Mouse (Mus musculus) hindbrain, embryonic 12.5 days (tissue): ENCODE measurements around the gene Zbed6. TPM values are rescaled to one million over a fixed set of nuclear protein-coding genes. Genes with fewer than 3 reads are reported as not detected.
"Not testable (repeated sequence)": the region's sequence is repeated elsewhere in the genome, so short reads cannot be mapped to it uniquely, and the experiment has no call there.

Experiments
- ATAC-seq: fragments of 200-750 bp; cut with Nextera tagmentation; 2 replicates; pipeline ENCODE4 v1.8.0; 2017; ENCODE audit warnings: moderate TSS enrichment; ENCODE audit not compliant: low FRiP score
- H3K27ac ChIP-seq: fragments of 300-500 bp; sonication (generic); 2 replicates; pipeline ENCODE4 v1.5.1; 2016; ENCODE audit warnings: mild to moderate bottlenecking
- H3K27me3 ChIP-seq: fragments of 300-500 bp; sonication (generic); 2 replicates; pipeline ENCODE4 v1.6.1; 2016; ENCODE audit warnings: mild to moderate bottlenecking
- H3K36me3 ChIP-seq: fragments of 300-500 bp; sonication (generic); 2 replicates; pipeline ENCODE4 v1.6.1; 2016; ENCODE audit warnings: mild to moderate bottlenecking
- H3K4me1 ChIP-seq: fragments of 300-500 bp; sonication (generic); 2 replicates; pipeline ENCODE4 v1.6.1; 2016
- H3K4me2 ChIP-seq: fragments of 300-500 bp; sonication (generic); replicated peaks from 2 replicates; pipeline ENCODE4 v1.6.1; 2016; ENCODE audit warnings: mild to moderate bottlenecking
- H3K4me3 ChIP-seq: fragments of 300-500 bp; sonication (generic); 2 replicates; pipeline ENCODE4 v1.5.1; 2016; ENCODE audit warnings: mild to moderate bottlenecking
- H3K9ac ChIP-seq: fragments of 300-500 bp; sonication (generic); 2 replicates; pipeline ENCODE4 v1.6.1; 2016; ENCODE audit warnings: mild to moderate bottlenecking, moderate library complexity
- H3K9me3 ChIP-seq: fragments of 300-500 bp; sonication (generic); replicated peaks from 2 replicates; pipeline ENCODE4 v1.6.1; 2016; ENCODE audit warnings: mild to moderate bottlenecking
- WGBS: fragments of 180-500 bp; shearing (Covaris S2); methylation state at CpG from one replicate; pipeline ENCODE4 v1.1.7; 2016; 5-methylcytosine and 5-hydroxymethylcytosine counted together
- polyA plus RNA-seq: library from polyadenylated mRNA; unstranded; fragments of >200 nt; fragmentation: Nextera tagmentation; extraction: Ambion mirVana; gene quantifications from 2 replicates; pipeline ENCODE4 v1.2.1, GENCODE M21; 2016

Gene Zbed6
- polyA plus RNA-seq, 1 experiment from 2014 or later: not detected

DNA sequence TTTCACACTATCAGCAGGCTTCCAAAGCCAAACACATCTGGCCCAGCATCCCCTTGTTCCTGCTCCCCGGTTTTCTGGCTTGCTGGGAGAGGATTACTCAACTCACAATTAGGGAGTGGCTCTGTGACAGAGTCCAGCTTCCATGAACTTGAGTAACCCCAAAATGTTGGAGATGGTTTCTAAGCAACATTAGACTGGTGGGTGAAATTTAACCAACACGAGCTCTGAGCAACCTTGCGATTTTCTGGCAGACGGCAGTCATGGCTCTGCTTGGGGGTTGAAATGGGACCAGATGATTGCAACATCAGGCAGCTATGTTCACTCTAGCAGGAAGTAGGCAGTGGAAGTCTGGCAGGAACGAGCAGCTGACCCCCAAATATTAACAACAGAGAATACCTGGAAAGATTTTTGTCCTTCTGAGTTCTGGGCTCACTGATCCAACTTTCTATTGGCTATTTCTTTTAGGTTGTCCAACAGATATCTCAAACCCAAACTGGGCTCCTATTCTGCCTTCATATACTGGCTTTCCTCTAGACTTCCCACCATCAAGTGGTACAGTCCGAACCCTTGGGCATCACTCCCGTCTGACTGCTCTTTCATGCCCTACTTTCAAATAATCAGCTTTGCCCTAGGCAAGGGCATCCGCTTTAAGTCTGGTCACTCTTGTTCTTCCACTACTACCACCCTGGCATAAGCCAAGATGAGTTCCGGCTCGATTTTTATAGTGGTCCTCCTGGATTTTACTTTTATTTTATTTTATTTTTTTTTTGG is 25.2 kb upstream of the Zbed6 start:
- Histone ChIP-seq H3K27me3 (no peaks in the 10 kb centered on the region), H3K9me3 (no peaks in the 10 kb centered on the region), H3K4me2 (no peak overlapping the region), H3K4me3 (no peak overlapping the region), H3K27ac (no peak overlapping the region), H3K4me1 (no peaks in the 10 kb centered on the region), H3K9ac (no peak overlapping the region), H3K36me3 (no peaks in the 10 kb centered on the region)
- WGBS: 82% methylated on average over 10 of the region's 10 CpGs
- ATAC-seq: no peak

DNA sequence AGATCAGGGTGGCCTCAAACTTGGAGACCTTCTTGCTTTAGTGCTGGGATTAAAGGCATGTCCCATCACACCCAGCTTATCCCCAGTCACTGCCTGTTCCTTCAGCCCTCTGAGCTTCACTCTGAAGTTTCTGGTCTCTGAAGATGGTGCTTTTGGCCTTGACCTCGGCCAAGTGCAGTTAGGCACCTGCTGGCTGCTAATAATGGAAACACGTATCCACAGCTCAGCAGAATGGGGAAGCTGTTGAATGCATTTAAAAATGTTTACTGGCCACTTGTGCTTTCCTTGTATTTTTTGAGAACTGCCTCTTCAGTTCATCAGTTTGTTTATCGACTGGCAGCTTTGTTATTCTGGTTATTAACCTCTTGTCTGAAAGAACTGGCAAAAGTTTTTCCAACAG is 11.1 kb upstream of the Zbed6 start:
- H3K4me3 ChIP-seq: no peak overlapping the region
- no peaks in the 10 kb centered on the region for H3K27me3 ChIP-seq
- H3K9me3 ChIP-seq: no peaks in the 10 kb centered on the region
- no peak overlapping the region for H3K9ac ChIP-seq
- H3K4me1 ChIP-seq: no peaks in the 10 kb centered on the region
- no peaks in the 10 kb centered on the region for H3K36me3 ChIP-seq
- H3K27ac ChIP-seq: no peak overlapping the region
- ATAC-seq: no peak
- 70% methylated on average over 3 of the region's 3 CpGs for WGBS
- no peak overlapping the region for H3K4me2 ChIP-seq

DNA sequence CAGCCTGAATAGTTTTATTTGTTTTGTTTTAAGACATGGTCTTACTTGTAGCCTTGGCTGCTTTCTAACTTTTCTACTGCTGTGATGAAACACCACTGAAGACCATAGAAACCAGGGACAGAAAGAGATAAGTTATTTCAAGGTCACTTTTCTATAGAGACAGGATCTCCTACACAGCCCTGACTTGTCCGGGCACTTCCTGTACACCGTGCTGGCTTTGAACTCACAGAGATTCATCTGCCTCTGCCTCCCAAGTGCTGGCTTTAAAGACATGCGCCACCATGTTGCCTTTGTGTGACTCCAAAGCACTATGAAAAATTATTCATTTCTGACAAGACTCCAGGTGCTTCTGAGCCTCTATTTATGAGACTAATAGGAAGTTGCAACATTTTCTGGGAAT is 10.6 kb upstream of the Zbed6 start:
- no peaks in the 10 kb centered on the region for H3K27me3 ChIP-seq
- no peak overlapping the region for H3K9ac ChIP-seq
- 91% methylated on average over 3 of the region's 3 CpGs for WGBS
- no peaks in the 10 kb centered on the region for H3K9me3 ChIP-seq
- ATAC-seq: no peak
- H3K4me2 ChIP-seq: no peak overlapping the region
- H3K4me1 ChIP-seq: no peaks in the 10 kb centered on the region
- H3K36me3 ChIP-seq: no peaks in the 10 kb centered on the region
- H3K4me3 ChIP-seq: no peak overlapping the region
- no peak overlapping the region for H3K27ac ChIP-seq

DNA sequence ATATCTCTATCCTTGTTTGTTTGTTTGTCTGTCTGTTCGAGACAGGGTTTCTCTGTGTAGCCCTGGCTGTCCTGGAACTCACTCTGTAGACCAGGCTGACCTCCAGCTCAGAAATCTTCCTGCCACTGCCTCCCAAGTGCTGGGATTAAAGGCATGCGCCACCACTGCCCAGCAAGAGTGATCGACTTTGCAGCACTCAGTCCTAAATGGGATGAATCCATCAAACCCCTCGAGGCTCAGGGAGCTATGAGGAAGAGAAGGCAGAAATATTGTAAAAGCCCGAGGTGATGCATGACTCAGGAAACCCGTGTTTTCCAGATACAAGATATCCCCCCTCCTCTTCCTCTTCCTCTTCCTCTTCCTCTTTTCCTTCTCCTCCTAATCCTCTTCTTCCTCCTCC is 10.1 kb upstream of the Zbed6 start:
- no peak overlapping the region for H3K27ac ChIP-seq
- H3K9me3 ChIP-seq: no peaks in the 10 kb centered on the region
- no peak overlapping the region for H3K4me3 ChIP-seq
- no peaks in the 10 kb centered on the region for H3K36me3 ChIP-seq
- no peak overlapping the region for H3K4me2 ChIP-seq
- WGBS: 89% methylated on average over 6 of the region's 6 CpGs
- no peak overlapping the region for H3K9ac ChIP-seq
- H3K27me3 ChIP-seq: no peaks in the 10 kb centered on the region
- ATAC-seq: no peak
- no peaks in the 10 kb centered on the region for H3K4me1 ChIP-seq

- 80% methylated on average over 12 of the region's 12 CpGs for WGBS
- no peaks in the 10 kb centered on the region for H3K4me1 ChIP-seq
Measured at GRCm38 (mm10) chr1:133670190-133670589, 9.5 kb upstream of the Zbed6 start.

GRCm38 (mm10) chr1:133668618-133669017 is 7.9 kb upstream of the Zbed6 start:
- Histone ChIP-seq H3K4me2 (no peak overlapping the region), H3K9ac (no peak overlapping the region), H3K4me1 (no peaks in the 10 kb centered on the region), H3K27ac (no peak overlapping the region), H3K4me3 (no peak overlapping the region), H3K36me3 (no peaks in the 10 kb centered on the region), H3K9me3 (no peaks in the 10 kb centered on the region), H3K27me3 (no peaks in the 10 kb centered on the region)
- WGBS: 90% methylated on average over 3 of the region's 3 CpGs
- ATAC-seq: no peak

More at GRCm38 (mm10) chr1:133670190-133670589, 9.5 kb upstream of the Zbed6 start:
- no peaks in the 10 kb centered on the region for H3K9me3 ChIP-seq
- H3K4me2 ChIP-seq: no peak overlapping the region
- ATAC-seq: no peak
- H3K4me3 ChIP-seq: no peak overlapping the region
- no peaks in the 10 kb centered on the region for H3K36me3 ChIP-seq
- no peak overlapping the region for H3K9ac ChIP-seq
- H3K27ac ChIP-seq: no peak overlapping the region
- no peaks in the 10 kb centered on the region for H3K27me3 ChIP-seq

DNA sequence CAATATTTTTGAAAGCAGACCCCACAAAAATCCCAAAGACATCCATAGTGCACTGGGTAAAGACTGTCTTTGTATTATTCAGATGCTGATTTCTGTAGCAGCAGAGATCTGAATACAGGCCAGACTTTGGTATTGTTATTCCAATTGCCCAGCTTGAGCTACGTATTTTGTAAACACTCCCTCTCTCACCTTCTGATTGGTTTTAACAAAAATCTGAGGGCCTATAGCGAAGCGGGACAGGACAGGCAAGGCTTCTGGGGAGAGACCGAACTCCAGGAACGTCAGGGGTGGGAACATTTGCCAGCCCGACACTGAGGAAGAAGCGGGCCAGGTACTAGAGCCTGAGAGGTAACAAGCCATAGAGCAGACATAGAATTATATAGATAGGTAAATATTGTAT is 7.0 kb upstream of the Zbed6 start:
- H3K4me1 ChIP-seq: no peaks in the 10 kb centered on the region
- no peak overlapping the region for H3K4me2 ChIP-seq
- no peak overlapping the region for H3K9ac ChIP-seq
- H3K27ac ChIP-seq: no peak overlapping the region
- no peak overlapping the region for H3K4me3 ChIP-seq
- no peaks in the 10 kb centered on the region for H3K36me3 ChIP-seq
- no peak for ATAC-seq
- H3K9me3 ChIP-seq: no peaks in the 10 kb centered on the region
- WGBS: 28% methylated on average over 7 of the region's 7 CpGs
- H3K27me3 ChIP-seq: no peaks in the 10 kb centered on the region

DNA sequence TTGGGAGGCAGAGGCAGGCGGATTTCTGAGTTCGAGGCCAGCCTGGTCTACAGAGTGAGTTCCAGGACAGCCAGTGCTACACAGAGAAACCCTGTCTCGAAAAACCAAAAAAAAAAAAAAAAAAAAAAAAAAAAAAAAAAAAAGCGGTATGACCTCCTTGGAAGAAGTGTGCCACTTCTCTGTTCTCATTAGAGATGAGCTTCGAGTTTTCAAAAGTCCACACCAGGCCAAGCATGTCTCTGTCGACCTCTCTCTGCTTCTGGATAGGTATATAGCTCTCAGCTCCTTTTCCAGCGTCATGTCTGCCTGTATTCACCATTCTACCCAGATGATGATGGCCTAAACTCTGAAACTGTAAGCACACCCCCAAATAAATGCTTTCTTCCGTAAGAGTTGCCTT is 5.0 kb upstream of the Zbed6 start:
- WGBS: 84% methylated on average over 7 of the region's 8 CpGs
- H3K4me2 ChIP-seq, H3K4me3 ChIP-seq, H3K27me3 ChIP-seq, ATAC-seq, H3K4me1 ChIP-seq, H3K36me3 ChIP-seq, H3K27ac ChIP-seq, H3K9ac ChIP-seq, H3K9me3 ChIP-seq: not testable (repeated sequence)

- Histone ChIP-seq H3K9me3 (no peaks in the 10 kb centered on the region), H3K4me1 (peaks cover 7% of the 10 kb centered on the region), H3K27ac (no peak overlapping the region), H3K4me2 (no peak overlapping the region), H3K4me3 (no peak overlapping the region), H3K27me3 (no peaks in the 10 kb centered on the region), H3K9ac (no peak overlapping the region), H3K36me3 (no peaks in the 10 kb centered on the region)
- ATAC-seq: no peak
- 59% methylated on average over 11 of the region's 11 CpGs for WGBS
Measured at GRCm38 (mm10) chr1:133664203-133664970, 3.7 kb upstream of the Zbed6 start.

DNA sequence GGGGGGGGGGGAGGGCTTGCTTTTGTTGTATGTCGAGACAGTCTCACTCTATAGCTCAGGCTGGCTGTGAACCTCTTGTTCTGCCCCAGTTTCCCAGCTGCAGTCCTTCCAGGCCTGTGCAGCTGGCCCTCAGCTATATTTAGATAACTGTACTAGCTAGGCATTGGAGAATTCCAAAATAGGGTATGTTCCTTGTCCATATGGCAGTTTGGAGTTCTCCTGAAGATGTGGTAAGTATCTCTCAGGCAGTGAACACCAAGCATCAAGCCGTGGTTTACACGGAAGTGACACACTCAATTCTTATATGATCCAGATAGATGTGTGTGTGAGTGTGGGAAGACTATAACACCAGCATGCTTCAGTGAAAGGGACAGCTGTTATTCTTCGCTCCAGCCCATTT is 2.7 kb upstream of the Zbed6 start:
- Histone ChIP-seq H3K27me3 (no peaks in the 10 kb centered on the region), H3K9ac (no peak overlapping the region), H3K36me3 (peaks cover 1% of the 10 kb centered on the region), H3K9me3 (no peaks in the 10 kb centered on the region), H3K4me3 (no peak overlapping the region), H3K27ac (no peak overlapping the region), H3K4me1 (peaks cover 14% of the 10 kb centered on the region), H3K4me2 (no peak overlapping the region)
- 84% methylated on average over 4 of the region's 4 CpGs for WGBS
- ATAC-seq: no peak

DNA sequence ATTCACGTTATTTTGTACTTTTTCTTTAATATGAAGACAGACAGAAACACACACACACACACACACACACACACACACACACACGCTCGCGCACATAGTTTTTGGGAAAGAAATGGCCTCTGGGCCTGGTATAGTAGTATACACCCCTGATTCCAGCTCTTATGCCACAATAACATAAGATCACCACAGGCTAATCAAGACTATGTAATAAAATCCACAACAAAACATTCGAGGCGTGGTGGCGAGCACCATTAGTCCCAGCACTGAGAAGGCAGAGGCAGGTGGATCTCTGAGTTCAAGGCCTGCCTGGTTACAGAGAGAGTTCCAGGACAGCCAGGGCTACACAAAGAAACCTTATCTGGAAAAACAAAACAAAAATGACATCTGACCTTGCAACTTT is 2.3 kb upstream of the Zbed6 start:
- no peak for ATAC-seq
- H3K4me1 ChIP-seq: peaks cover 14% of the 10 kb centered on the region
- no peak overlapping the region for H3K4me3 ChIP-seq
- H3K9ac ChIP-seq: no peak overlapping the region
- peaks cover 6% of the 10 kb centered on the region for H3K36me3 ChIP-seq
- H3K27me3 ChIP-seq: no peaks in the 10 kb centered on the region
- 92% methylated on average over 7 of the region's 7 CpGs for WGBS
- no peak overlapping the region for H3K4me2 ChIP-seq
- no peak overlapping the region for H3K27ac ChIP-seq
- H3K9me3 ChIP-seq: no peaks in the 10 kb centered on the region

GRCm38 (mm10) chr1:133661203-133661933 is 683 bp upstream of the Zbed6 start, which contains the start of gene Gm38394:
Gene Gm38394 (minus strand): TSS chr1:133661318.
- Histone ChIP-seq H3K9ac (peak within 1 kb of the TSS; percentile 87), H3K4me1 (peaks cover 28% of the 10 kb centered on the region), H3K4me2 (peak within 1 kb of the TSS; percentile 92), H3K27me3 (no peaks in the 10 kb centered on the region), H3K36me3 (peaks cover 15% of the 10 kb centered on the region), H3K9me3 (no peaks in the 10 kb centered on the region), H3K27ac (peak within 1 kb of the TSS; percentile 93), H3K4me3 (peak within 1 kb of the TSS; percentile 87)
- ATAC-seq: peak; percentile 99
- 3% methylated on average over 26 of the region's 26 CpGs for WGBS
